Mouse (Mus musculus) ES-Bruce4 (cell line): ENCODE measurements around the gene Mgam.

ENCODE experiments used
- CTCF ChIP-seq: IDR thresholded peaks from one replicate; pipeline ENCODE4 v1.8.1; 2011; ENCODE audit warnings: low read depth, low read length
- EP300 ChIP-seq: IDR thresholded peaks from 2 replicates; pipeline ENCODE4 v1.6.1; 2011; ENCODE audit warnings: low read depth, low read length; ENCODE audit not compliant: insufficient read depth

DNA sequence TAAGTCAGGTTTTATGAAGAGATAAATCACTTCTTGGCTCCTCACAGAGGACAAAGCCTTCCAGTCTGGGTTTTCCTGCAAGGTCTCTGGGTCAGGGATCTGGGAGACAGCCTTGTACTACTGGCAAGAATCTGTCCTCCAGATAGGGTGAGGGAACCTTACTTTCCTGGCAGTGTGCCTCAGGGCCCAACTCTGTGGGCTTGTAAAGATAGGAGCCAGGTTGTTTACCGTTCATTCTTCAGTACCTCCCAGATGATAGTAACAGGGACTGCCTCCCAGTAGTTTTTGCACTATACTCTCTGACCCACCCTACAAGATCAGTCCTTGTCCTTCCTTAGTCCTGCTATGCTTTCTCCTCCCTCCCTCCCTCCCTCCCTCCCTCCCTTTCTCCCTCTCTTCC, 155.0 kb downstream of the Mgam start:
- no peak for TF ChIP-seq CTCF
- TF ChIP-seq EP300 = no peak
